Mouse (Mus musculus): ENCODE measurements around the gene BC005624.

DNA sequence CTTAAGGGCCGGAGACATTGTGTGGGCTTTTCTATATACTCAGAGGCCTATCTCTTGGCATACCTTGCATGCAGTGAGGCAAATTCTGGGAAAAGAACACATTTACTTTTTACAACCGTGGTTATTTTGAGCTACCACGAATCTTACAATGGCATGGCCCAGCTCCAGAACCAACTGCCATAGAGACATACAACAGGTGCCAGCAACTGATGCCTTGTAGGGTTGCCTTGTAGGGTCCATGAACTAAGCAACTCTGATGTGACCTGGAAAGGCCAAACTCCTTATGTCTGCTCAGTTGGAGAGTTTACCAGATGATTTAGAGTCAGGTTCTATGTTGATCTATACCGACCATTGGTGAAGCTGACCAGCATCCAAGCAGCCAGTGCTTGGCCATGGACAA is 12.9 kb upstream of the BC005624 start:
- TF ChIP-seq GATA2 (IDR thresholded peaks at IDR 0.05; ENCODE audit: borderline replicate concordance, low read depth, low read length): no peak
- no peak for TF ChIP-seq CTCF (IDR thresholded peaks at IDR 0.05; ENCODE audit: low read depth, low read length)
- no peak for TF ChIP-seq GATA1 (IDR thresholded peaks at IDR 0.05; ENCODE audit: borderline replicate concordance, low read length)

All from G1E (cell line).